Mouse (Mus musculus) induced T-regulatory cell, adult 2 months (primary cell): ENCODE results near the gene Hist1h2bk.

Experiments
- DNase-seq: peaks from one replicate; pipeline ENCODE4 v3.0.0-alpha.2; 2012; ENCODE audit warnings: low read depth

Gene Hist1h2bk

DNA sequence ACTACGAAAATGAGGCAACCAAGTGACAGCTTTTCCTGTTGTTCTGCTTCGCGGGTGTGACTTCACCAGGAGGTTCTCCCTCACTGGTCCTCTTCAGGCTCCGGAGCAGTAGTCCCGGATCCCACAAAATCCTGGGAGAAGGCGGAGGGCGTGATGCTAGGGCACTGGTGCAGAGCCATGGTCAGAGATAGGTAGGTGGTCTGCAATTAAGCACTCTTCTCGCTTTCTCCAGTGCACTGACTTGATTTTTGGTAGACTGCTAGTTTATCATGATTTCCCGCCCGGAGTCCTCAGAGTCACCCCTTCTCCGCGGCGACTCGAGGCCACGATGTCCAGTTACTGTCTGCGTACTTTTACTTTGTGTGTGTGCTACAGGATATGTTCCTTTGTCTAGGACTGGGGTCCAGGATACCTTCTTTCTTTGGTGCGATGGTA is 21.2 kb upstream of the Hist1h2bk start:
- peak; percentile 53 for DNase-seq

DNA sequence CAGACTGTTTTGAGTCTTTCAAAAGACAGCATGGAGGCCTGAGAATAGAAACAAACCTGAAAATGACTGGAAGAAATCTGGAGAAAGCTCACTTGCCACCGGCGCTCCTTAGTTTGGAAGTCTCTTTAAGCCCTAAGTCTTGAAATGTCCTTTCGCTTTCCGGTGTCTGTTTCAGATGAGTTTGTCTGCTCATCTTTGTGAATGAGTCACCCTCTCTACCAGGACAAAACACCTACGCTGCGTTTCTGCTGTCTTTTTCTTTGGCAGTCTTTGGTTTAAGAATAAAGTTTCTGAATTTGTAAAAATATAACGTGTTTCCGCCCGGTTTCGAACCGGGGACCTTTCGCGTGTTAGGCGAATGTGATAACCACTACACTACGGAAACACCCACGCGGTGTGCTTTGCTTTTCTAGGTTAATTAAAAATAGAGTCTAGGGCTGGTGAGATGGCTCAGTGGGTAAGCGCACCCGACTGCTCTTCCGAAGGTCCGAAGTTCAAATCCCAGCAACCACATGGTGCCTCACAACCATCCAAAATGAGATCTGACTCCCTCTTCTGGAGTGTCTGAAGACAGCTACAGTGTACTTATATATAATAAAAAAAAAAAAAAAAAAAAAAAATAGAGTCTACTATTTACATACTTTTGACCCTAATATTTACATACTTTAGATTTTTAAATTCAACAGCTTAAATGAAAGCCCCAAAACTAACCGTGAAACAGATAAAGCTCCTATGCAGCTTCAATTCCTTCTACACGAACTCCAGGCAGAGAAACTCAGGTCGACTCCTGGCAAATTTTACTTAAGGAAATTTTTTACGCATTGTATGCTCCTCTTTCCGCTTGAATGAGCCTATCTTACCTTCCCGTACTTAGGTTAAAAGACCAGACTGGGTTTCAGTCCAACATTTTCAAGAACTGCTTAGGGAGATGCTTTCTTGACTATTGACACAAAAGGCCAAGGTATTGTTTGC is 19.9 kb upstream of the Hist1h2bk start:
- peak; percentile 97 for DNase-seq

DNA sequence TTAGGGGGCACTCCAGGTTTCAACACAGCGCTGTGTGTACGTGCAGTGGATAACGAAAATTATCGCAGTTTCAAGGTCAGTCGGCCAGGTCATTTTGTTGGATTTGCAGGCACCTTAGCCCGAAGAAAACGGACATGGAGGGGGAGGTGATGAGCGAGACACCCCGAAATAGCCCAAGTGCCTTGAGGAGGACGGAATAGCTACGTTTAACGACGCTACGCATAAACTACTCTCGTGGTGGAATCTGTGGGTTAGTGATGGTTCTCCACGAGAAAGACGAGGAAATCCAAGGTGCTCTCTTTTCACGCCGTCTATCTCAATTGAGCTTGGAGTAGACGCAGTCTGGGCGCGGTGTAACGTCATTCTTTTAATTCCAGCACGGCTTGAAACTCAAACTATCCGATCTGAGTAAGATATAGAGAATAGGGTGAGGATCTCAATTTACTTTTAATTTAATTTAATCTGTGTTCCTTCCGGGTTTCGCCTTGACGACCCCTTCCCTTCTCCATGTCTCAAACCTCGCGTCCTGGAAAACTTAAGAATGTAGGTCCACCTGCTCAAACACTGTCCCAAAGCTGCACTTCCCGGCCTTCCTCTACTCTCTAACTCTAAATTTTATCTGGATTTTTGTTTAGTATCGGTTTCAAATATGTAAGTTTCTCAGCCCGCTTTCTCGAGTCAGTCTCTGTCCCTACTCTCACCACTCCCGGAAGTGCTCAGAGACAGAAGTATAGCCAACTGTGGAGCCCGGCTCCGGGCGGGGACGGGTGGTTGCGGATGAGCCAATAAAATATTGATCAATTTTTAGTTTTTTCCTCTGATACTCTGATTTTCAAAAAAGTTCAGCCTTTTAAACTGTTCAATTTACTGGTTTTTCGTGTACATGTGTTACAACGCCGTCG is 15.5 kb upstream of the Hist1h2bk start:
- peak; percentile 80 for DNase-seq

DNA sequence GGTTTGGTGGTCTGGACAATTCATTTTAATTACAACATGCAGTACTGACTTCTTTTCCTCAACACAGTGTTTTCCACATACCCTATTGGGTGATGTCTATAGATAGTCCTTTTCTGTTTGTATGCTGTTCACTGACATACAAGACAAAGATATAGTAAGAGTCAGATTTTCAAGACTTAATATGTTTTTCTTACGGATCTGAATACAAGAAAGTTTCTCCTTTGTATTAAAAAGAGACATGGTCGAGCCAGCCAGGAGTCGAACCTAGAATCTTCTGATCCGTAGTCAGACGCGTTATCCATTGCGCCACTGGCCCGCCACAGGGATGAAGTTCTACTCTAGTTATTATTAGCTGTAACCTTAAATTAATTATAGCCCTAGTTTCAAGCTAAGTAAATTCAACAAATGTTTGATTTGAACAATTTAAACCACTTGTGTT is 14.8 kb upstream of the Hist1h2bk start:
- DNase-seq, result peak; percentile 77

DNA sequence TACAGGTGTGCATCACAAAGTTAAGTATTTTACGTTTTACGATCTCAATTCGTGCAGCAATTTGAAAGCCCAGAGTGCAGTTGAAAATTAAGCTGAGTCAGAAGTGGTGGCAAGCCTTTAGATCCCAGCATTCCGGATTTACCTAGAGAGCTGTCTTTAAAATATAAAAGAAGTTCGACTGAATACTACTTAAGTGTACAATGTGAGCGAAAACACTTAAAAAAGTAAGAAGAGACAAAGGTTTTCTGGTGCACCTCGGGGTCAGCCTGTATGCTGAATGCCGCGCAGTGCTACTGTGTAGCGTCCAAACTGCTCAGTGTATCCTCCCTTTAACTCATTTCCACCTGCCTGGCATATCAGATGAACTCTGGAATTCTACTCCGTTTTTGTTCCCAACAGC is 14.1 kb upstream of the Hist1h2bk start:
- DNase-seq, result peak; percentile 62

DNA sequence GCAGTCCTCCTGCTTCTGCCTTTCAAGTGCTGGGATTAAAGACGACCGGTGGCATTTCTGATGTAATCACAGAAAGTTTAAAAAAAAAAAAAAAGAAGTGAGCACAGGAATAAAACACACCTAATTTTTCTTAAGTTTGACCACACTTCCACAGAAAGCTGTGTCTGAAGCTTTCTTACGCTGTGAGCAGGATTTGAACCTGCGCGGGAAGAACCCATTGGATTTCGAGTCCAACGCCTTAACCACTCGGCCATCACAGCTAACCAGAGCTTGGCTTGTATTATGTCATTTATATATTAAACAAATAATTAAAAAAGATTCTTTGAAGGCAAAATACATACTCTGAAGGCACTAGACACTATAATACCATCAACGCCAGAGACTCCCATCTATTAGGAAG is 13.4 kb upstream of the Hist1h2bk start:
- peak; percentile 92 for DNase-seq

DNA sequence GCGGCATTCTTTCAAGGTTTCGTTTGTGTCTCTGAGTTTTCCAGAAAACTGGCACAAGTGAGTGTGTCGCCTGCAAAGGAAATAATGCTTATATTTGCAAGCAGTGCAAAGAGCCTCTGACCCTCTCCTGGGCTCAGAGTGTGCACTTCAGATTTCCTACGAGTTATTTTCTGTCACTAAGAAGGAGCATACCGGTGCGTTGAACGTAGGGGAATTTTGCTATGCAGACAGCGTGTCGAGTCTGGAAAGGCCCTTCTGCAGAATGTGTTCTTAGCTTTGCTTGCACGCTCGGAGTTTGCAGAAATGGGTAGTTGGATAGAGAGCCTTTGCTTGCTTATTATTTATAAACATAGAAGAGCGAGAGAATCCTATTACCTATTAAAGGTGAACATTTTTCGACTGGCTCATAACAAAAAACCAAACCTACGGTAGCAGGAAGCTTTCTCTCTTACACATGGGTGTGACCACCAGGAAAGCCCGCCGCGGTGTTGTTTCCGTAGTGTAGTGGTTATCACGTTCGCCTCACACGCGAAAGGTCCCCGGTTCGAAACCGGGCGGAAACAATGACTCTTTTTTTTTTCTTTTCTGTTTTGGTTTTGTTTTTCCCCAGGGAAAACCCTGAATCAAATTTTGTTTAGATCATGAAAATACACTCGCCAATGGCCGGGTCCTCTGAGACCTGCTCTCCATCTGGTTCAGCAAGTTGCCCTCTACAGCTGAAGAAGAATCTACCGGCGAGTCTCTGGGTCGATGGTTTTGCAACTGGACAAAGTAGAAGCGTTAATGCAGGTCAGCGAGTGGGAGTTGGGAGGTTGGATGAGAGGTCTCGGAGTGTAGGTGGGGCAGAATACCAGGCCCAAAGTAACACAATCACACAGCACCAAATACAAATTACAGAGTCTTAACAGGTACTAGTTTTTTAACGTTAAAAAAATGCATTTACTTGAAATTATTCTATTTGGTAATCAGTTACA is 9.3 kb upstream of the Hist1h2bk start:
- peak; percentile 95 for DNase-seq

DNA sequence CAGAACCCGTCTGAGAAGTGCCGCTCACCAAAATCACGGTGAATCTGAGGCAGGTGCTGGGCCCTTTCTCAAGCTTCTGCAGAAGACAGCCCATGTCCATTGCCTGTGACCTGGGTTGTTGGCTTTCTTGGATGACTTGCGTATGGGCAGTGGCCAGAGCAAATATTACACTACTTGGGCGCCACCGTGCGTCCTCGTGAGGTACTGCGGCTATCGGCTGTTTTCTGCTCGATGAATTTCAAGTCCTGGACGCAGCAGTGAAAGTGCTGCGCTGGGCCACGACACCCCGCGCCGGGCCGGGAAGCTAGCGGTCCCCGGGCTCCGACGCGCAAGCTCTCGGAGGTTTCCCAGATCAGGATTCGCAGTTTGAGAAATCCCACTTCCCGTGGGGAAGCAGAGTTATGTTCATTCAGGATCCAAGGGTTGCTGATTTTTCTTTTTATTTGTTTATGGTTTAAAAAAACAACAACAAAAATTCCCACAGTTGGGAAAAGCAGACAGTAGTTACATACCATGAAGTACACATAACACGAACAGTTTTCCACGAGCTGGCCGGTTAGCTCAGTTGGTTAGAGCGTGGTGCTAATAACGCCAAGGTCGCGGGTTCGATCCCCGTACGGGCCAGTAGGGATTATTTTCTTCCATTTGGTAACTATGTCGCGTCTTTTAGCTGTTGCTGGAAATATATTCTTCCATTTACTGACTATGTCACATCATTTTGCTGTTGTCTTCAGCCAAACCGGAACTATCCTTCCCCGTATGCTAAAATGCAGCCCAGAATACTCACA is 6.8 kb upstream of the Hist1h2bk start:
- DNase-seq, result peak; percentile 94

DNA sequence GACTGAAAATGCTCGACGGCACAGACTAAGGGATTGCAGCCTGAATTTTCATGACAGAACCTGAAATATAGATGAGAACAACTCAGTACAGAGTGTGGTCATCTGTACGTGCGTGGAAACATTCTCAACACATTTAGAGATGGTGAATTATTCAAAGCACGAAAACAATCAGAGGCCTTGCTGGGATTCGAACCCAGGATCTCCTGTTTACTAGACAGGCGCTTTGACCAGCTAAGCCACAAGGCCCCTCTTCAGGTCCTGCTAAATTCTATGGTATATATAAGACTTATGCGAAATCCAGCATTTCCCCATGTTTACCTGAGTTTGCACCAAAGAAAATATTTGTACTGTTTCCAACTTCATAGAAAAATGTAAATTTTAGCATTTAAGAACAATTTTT is 5.7 kb upstream of the Hist1h2bk start:
- no peak for DNase-seq

DNA sequence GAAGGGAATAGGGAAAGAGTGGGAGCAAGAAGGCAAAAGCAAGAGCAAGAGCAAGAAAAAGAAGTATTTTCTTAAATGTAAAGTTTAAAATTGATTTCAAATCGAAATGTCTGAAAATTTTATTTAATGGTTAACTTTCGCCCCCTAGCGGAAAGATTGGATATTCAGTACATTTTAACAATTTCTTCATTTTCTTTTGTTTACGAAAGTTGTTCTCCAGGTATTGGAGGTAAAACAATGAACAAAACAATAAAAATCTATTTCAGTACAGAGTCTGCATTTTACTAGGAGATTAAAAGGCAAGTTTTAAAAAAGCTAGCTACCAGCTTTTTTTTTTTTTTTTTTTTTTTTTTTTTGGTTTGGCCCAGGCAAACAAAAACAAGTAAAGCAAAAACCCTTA is 5.2 kb upstream of the Hist1h2bk start:
- DNase-seq, result peak; percentile 88

DNA sequence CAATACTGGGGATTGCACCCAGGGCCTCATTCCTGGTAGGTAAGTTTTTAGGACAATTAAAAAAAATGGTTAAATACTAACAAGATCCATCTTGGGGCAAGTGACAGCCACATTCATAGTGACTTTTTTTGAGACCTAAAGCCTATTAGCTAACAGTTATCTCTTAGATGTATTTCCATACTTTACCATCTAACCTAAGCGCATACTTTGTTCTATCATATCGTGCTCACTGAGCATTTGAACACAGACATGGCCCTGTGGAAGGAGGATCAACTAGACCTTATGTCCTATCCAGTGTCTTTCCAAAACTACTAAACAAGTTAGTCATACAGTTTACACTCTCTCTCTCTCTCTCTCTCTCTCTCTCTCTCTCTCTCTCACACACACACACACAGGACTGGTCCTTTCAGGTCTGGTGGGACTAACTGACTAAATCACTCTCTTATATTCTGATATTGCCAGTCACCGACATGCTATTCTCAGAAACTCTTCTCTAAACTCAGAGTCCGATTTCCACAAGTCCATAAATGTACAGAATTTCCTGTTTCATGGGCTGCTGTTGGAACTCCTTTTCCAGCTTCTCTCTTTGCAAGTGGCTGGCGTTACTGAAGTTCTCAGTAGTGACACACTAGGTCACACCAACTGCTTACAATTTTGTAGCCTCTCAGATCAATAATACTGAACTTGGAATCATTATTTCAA is 1.8 kb upstream of the Hist1h2bk start:
- no peak for DNase-seq

DNA sequence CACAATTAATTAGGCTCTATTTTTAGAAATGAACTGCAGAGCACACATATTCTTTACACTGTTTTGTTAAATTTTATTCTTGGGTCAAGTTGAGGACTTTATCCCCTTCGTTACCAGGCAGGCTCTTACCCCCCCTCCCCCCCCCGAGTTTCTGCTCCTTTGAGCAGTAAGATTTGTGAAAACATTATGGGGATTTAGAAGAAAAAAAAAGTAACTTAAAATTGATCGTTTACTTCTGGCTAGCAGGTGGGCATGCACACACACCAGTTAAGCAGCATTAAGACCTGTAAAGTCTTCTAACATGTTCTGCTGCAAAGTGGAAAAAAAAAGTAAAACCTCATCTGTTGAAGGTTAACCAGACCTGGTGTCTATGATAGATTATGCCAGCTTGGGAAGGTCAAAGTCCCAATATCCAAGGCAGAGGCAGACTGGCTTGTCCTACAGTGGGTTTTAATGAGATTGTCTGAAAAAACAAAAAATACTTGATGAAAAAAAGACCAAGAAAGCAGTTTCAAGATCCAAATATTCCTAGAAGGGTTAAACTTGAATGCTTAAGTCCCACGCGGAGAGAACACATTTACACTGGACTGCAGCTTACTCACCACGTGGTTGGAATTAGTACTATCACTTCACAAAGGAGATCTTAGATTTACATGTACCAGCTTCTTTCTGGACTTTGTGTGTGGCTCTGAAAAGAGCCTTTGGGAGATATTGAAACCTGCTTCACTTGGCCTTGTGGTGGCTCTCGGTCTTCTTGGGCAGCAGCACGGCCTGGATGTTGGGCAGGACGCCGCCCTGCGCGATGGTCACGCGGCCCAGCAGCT is 1.0 kb upstream of the Hist1h2bk start:
- DNase-seq, result peak; percentile 65

DNA sequence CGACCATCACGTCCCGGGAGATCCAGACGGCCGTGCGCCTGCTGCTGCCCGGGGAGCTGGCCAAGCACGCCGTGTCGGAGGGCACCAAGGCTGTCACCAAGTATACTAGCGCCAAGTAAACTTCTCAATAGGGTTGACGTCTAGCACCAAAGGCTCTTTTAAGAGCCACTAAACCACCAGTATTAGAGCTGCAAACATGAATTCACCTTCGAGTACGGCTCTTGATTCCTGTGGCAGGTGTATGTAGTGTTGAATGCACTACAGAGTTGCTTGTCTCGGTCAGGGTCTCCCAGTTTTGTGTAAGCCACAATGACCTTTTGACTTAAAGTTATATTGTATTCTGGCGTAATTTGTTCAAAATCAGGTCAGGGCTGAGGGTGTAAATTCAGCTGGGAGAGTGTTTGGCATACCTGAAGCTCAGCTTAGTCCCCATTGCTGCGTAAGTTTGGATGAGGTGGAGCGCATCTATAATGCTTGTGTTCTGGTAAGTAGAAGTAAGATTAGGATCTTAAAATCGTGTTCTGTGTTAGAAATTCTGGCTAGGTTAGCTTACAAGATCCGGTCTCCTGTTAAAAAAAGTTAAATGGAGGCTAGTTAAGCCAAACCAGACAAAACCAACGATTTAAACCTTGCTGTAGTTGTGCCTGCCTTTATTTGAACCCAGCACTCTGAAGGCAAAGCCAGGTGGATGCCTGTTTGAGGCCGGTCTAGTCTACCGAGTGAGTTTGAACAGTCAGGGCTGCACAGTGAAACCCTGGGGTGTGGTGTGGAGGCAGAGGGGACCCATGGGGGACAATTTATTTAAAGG is 683 bp downstream of the Hist1h2bk start:
- peak; percentile 69 for DNase-seq

DNA sequence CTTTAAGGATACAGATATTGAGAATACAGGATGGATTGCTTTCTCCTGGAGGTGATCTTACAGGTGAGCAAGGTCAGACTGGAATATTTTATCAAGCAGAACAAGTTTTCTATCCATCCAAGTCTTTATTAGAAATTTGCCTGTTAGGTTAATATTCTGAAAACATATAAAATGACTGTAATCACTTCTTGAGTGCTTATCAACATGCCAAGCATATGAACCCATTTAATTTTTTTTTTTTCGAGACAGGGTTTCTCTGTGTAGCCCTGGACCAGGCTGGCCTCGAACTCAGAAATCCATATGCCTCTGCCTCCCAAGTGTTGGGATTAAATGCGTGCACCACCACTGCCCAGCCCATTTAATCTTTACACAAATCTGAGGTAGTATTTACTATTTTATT is 1.3 kb downstream of the Hist1h2bk start:
- no peak for DNase-seq

DNA sequence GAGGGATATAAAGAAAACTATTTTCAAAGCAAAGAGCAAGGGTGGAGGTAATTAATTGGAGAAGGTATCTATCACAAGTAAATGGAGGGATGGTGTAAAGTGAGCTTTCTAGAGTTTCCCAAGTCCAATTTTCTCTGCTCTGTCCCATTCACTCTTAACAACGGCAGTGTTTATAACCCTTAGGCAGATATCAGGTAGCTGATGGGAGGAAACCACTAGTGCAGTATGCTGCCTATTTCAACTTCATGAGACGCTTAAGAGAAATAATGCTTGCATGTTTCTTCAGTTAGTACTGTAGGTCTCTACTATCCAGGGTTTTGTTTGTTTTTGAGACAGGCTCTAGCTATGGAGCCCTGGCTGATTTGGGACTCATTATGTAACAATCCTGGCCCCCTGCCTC is 1.7 kb downstream of the Hist1h2bk start:
- DNase-seq, result no peak

DNA sequence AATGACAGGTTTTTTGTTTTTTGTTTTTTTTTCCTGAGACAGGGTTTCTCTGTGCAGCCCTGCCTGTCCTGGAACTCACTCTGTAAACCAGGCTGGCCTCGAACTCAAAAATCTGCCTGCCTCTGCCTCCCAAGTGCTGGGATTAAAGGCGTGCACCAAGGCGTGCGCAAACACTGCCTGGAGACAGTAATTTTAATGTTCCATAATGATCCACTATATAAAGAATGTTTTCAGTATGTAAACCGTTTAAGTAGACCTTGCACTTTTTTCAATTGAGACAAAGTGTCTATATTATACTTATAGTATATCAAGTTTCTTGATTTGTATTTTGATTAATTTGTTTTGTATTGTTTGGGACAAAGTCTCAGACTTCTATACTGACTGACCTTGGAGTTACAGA is 3.7 kb downstream of the Hist1h2bk start:
- no peak for DNase-seq

DNA sequence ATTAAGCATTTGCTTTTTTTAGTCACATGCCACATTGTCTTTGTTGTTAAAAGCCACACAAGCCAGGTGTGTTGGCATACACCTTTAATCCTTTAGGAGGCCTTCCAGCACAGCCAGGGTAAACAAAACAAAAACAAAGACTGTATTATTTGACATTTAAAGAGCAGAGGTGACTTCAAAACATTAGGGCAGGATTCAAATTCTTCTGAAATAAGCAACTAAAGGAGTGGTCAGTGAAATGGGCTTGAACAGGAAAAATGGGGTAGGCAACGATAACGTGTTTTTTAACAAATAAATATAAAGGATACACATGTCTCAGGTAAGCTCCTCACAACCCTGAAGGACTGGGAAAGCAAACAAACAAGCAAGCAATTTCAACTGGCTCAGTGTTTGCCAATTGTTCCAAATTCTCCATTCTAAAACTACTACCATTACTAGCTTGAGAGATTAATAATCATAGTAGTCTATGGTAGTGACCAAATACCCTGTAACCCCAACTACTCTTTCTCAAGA is 4.3 kb downstream of the Hist1h2bk start:
- no peak for DNase-seq
